Mouse (Mus musculus): ENCODE data around the gene Smyd3. TPM values are rescaled to one million over a fixed set of nuclear protein-coding genes. Genes with fewer than 3 reads are reported as not detected.

The Smyd3 gene
- polyA plus RNA-seq, 1 experiment from 2014 or later: 16.1 TPM

DNA sequence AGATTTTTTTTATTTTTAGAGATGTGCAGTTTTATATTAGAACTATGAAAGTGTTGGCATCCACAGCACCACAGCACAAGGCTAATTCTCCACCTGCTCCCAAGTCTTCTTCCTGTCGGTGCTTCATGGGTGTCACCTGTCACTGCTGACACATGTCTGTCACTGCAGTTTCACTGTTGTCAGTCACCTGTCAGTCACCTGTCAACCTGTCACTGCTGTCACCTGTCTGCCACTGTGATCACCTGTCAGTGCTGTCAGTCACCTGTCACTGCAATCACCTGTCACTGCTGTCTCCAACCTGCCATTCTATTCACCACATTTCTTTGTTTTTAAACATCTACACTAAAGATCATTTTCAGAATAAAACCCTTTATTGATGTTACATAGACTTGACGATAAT, 279.2 kb downstream of the Smyd3 start:
- Histone ChIP-seq H3K4me3 (no peak overlapping the region), H3K9me3 (no peaks in the 10 kb centered on the region), H3K27me3 (ENCODE audit: insufficient read depth, poor library complexity, severe bottlenecking) (no peaks in the 10 kb centered on the region), H3K36me3 (no peaks in the 10 kb centered on the region), H3K4me1 (no peaks in the 10 kb centered on the region), H3K27ac (no peak overlapping the region)
- 86% methylated on average over 2 of the region's 2 CpGs for WGBS
- no peak for DNase-seq (ENCODE audit: low spot score)

GRCm38 (mm10) chr1:179237989-179238388, 279.9 kb downstream of the Smyd3 start:
- Histone ChIP-seq H3K4me1 (0 out of 2 replicates have a peak, but pooled peaks cover 3% of the 10 kb centered on the region), H3K27ac (no peak overlapping the region), H3K4me3 (no peak overlapping the region), H3K9me3 (no peaks in the 10 kb centered on the region), H3K27me3 (ENCODE audit: insufficient read depth, poor library complexity, severe bottlenecking) (no peaks in the 10 kb centered on the region), H3K36me3 (no peaks in the 10 kb centered on the region)
- 48% methylated on average over 7 of the region's 7 CpGs for WGBS
- DNase-seq (ENCODE audit: low spot score): no peak

- DNase-seq (ENCODE audit: low spot score): no peak
- H3K27me3 ChIP-seq (ENCODE audit: insufficient read depth, poor library complexity, severe bottlenecking): no peaks in the 10 kb centered on the region
- no peak overlapping the region for H3K27ac ChIP-seq
- peaks cover 12% of the 10 kb centered on the region for H3K4me1 ChIP-seq
- H3K36me3 ChIP-seq: no peaks in the 10 kb centered on the region
- no peaks in the 10 kb centered on the region for H3K9me3 ChIP-seq
- H3K4me3 ChIP-seq: no peak overlapping the region
- WGBS: 79% methylated on average over 8 of the region's 8 CpGs
These were observed 281.5 kb downstream of the Smyd3 start for GRCm38 (mm10) chr1:179236217-179236840.

GRCm38 (mm10) chr1:179231777-179232661, 285.8 kb downstream of the Smyd3 start:
- H3K36me3 ChIP-seq: no peaks in the 10 kb centered on the region
- peak overlapping the region; percentile 75 for H3K27ac ChIP-seq
- no peaks in the 10 kb centered on the region for H3K9me3 ChIP-seq
- no peak overlapping the region for H3K4me3 ChIP-seq
- DNase-seq (ENCODE audit: low spot score): peak; percentile 87
- no peaks in the 10 kb centered on the region for H3K27me3 ChIP-seq (ENCODE audit: insufficient read depth, poor library complexity, severe bottlenecking)
- H3K4me1 ChIP-seq: peaks cover 21% of the 10 kb centered on the region
- WGBS: 41% methylated on average over 13 of the region's 13 CpGs

DNA sequence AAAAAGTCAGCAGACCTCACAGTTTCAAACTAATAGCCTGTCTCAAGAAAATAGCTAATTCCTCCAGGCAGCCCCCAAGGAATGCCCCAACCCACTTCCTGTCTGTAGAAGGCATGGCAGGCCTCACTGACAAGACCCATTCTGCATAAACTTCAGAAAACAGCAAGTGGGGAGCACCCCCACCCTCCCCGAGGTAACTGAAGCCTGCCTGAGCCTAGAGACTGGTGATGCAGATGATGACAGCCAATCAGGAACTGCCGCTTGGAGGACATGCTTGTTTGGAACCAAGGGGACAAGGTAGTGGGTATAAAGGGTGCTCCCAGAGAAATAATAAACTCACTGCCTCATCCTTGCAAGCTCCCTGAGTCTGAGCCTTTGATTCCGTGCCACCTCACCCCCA, 288.3 kb downstream of the Smyd3 start:
- peaks cover 21% of the 10 kb centered on the region for H3K4me1 ChIP-seq
- no peak overlapping the region for H3K27ac ChIP-seq
- 62% methylated on average over 3 of the region's 3 CpGs for WGBS
- DNase-seq (ENCODE audit: low spot score): no peak
- no peaks in the 10 kb centered on the region for H3K36me3 ChIP-seq
- no peaks in the 10 kb centered on the region for H3K27me3 ChIP-seq (ENCODE audit: insufficient read depth, poor library complexity, severe bottlenecking)
- no peaks in the 10 kb centered on the region for H3K9me3 ChIP-seq
- H3K4me3 ChIP-seq: no peak overlapping the region

GRCm38 (mm10) chr1:179220290-179220689, 297.6 kb downstream of the Smyd3 start:
- DNase-seq (ENCODE audit: low spot score): no peak
- Histone ChIP-seq H3K27me3 (ENCODE audit: insufficient read depth, poor library complexity, severe bottlenecking) (no peaks in the 10 kb centered on the region), H3K4me1 (0 out of 2 replicates have a peak, but pooled peaks cover 5% of the 10 kb centered on the region), H3K27ac (no peak overlapping the region), H3K36me3 (no peaks in the 10 kb centered on the region), H3K4me3 (no peak overlapping the region), H3K9me3 (no peaks in the 10 kb centered on the region)
- 56% methylated on average over 1 of the region's 1 CpGs for WGBS

DNA sequence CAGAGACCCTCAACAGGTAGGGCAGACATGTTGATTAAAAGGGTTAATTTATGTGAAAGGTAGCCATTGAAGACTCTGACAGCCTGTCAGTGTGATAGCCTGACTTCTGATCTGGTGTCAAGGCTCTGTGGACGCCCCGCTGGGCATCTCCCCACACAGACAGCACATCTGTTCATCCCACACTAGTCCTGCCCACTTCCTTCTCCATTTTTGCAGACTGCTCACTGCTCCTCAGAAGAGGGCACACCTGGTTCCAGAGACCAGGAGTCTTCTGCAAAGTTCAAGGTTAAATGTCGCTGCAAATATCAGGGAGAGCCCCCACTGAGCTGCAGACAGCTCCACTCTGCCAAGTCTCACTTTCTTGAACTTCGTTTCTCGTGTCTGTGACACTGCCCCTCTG, 299.8 kb downstream of the Smyd3 start:
- H3K4me3 ChIP-seq: no peak overlapping the region
- H3K9me3 ChIP-seq: no peaks in the 10 kb centered on the region
- no peak for DNase-seq (ENCODE audit: low spot score)
- 0 out of 2 replicates have a peak, but pooled peaks cover 5% of the 10 kb centered on the region for H3K4me1 ChIP-seq
- H3K36me3 ChIP-seq: no peaks in the 10 kb centered on the region
- WGBS: 59% methylated on average over 5 of the region's 5 CpGs
- H3K27me3 ChIP-seq (ENCODE audit: insufficient read depth, poor library complexity, severe bottlenecking): no peaks in the 10 kb centered on the region
- H3K27ac ChIP-seq: no peak overlapping the region

DNA sequence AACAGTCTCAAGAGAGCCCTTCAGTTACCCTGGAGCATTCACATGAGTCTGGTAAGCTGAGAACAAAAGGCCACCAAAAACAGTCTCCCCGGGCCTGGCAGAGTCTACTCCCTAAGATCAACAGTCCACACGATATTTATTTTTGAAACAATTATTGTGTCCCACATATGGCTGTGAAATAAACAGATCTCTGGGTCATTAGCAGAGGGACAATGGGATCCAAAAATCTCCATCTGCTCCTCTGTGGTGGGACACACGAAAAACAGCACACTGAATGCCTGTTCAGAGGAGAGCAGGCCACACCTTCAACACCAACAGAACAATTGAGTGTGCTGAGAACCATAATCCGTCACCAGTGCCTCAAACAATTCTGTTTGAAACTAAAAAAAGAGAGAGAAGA, 300.8 kb downstream of the Smyd3 start:
- DNase-seq (ENCODE audit: low spot score): no peak
- no peaks in the 10 kb centered on the region for H3K27me3 ChIP-seq (ENCODE audit: insufficient read depth, poor library complexity, severe bottlenecking)
- no peaks in the 10 kb centered on the region for H3K9me3 ChIP-seq
- H3K4me1 ChIP-seq: 0 out of 2 replicates have a peak, but pooled peaks cover 10% of the 10 kb centered on the region
- H3K27ac ChIP-seq: no peak overlapping the region
- H3K36me3 ChIP-seq: no peaks in the 10 kb centered on the region
- 58% methylated on average over 4 of the region's 4 CpGs for WGBS
- no peak overlapping the region for H3K4me3 ChIP-seq

- H3K27ac ChIP-seq: no peak overlapping the region
- 0 out of 2 replicates have a peak, but pooled peaks cover 9% of the 10 kb centered on the region for H3K4me1 ChIP-seq
- WGBS: 89% methylated on average over 9 of the region's 9 CpGs
- H3K9me3 ChIP-seq: no peaks in the 10 kb centered on the region
- H3K36me3 ChIP-seq: no peaks in the 10 kb centered on the region
- H3K27me3 ChIP-seq (ENCODE audit: insufficient read depth, poor library complexity, severe bottlenecking): no peaks in the 10 kb centered on the region
- peak; percentile 63 for DNase-seq (ENCODE audit: low spot score)
- H3K4me3 ChIP-seq: no peak overlapping the region
These were observed 304.5 kb downstream of the Smyd3 start for GRCm38 (mm10) chr1:179213381-179213780.

DNA sequence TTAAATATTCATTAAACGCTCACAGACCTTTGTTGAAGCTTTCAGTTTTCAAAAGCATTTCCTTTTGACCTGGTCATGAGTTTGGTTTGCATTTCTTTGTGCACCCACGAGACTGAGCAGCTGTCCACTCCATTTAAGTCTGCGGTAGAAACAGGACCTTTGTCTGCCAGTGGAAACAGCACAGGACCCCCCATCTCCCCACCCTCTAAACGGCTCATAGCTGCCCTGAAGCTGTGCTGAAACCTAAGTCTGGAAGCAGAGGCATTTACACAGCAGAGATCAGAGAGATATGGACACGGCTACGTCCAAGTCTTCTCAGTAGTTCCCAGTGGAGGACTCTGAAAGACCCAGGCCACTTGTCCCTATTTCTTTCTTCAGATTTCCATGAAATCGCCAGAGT, 305.5 kb downstream of the Smyd3 start:
- Histone ChIP-seq H3K4me3 (no peak overlapping the region), H3K9me3 (no peaks in the 10 kb centered on the region), H3K27ac (peak overlapping the region; percentile 4; the same call in 1 of the 2 replicates), H3K27me3 (ENCODE audit: insufficient read depth, poor library complexity, severe bottlenecking) (no peaks in the 10 kb centered on the region), H3K36me3 (no peaks in the 10 kb centered on the region), H3K4me1 (0 out of 2 replicates have a peak, but pooled peaks cover 5% of the 10 kb centered on the region)
- peak; percentile 28 for DNase-seq (ENCODE audit: low spot score)
- 51% methylated on average over 7 of the region's 7 CpGs for WGBS

DNA sequence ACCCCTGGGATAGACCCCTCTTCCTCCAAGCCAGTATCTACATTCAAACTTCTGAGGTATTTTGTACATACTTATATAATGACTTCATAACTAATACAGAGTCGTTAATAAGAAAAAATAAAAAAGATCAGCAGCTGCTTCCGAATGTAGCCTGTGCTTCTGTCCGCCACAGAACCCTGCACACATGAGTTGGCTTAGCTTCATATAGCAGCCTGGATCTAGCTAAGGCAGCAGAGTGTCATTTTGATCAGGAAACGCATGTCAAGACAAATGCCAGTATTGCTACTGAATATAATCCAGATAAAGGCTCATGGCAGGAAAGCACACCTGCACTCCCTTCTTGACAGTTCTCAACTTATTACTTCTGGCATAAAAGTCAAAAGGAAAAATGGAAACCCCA, 306.5 kb downstream of the Smyd3 start:
- no peak for DNase-seq (ENCODE audit: low spot score)
- H3K36me3 ChIP-seq: no peaks in the 10 kb centered on the region
- H3K27me3 ChIP-seq (ENCODE audit: insufficient read depth, poor library complexity, severe bottlenecking): no peaks in the 10 kb centered on the region
- H3K4me1 ChIP-seq: 0 out of 2 replicates have a peak, but pooled peaks cover 5% of the 10 kb centered on the region
- H3K27ac ChIP-seq: no peak overlapping the region
- no peaks in the 10 kb centered on the region for H3K9me3 ChIP-seq
- 86% methylated on average over 4 of the region's 4 CpGs for WGBS
- H3K4me3 ChIP-seq: no peak overlapping the region

- H3K27ac ChIP-seq: no peak overlapping the region
- H3K27me3 ChIP-seq (ENCODE audit: insufficient read depth, poor library complexity, severe bottlenecking): no peaks in the 10 kb centered on the region
- no peak overlapping the region for H3K4me3 ChIP-seq
- H3K9me3 ChIP-seq: no peaks in the 10 kb centered on the region
- H3K36me3 ChIP-seq: no peaks in the 10 kb centered on the region
- DNase-seq (ENCODE audit: low spot score): peak; percentile 62
- 78% methylated on average over 12 of the region's 12 CpGs for WGBS
- H3K4me1 ChIP-seq: 0 out of 2 replicates have a peak, but pooled peaks cover 7% of the 10 kb centered on the region
These were observed 309.8 kb downstream of the Smyd3 start for GRCm38 (mm10) chr1:179207846-179208595.
